Mouse (Mus musculus) bone marrow, adult 2 months (tissue): Measurements from ENCODE around the gene Gpr18.

Experiments used
- CTCF ChIP-seq: fragments of 200-500 bp; IDR thresholded peaks from 2 replicates; pipeline ENCODE4 v1.5.1; 2011; ENCODE audit warnings: low read length, control low read depth; ENCODE audit not compliant: control insufficient read depth, insufficient read depth
- POLR2A ChIP-seq: fragments of 200-500 bp; IDR thresholded peaks from 2 replicates; pipeline ENCODE4 v1.6.1; 2011; ENCODE audit warnings: low read depth, mild to moderate bottlenecking, control low read depth, low read length, borderline replicate concordance; ENCODE audit not compliant: control insufficient read depth

DNA sequence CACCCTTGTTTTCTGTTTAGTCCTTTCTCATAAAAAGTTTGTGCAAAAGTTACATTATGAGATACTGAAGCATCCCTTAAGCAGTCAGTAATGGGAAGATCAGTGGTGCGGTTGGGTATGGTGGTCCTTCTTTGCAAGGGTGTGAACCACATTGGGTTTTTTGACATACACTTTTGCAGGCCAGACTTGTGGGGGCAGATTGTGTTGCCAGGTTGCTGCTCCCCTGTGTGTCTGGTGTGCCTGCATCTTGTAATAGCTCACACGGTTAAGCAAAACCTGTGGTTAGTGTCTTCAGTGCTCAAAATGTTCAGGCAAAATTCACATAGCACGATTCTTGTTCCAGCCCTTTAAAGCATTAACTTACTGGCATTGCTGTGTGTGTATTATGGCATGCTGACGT is 20.3 kb downstream of the Gpr18 start:
- no peak for TF ChIP-seq CTCF
- TF ChIP-seq POLR2A = no peak
